Mouse (Mus musculus): ENCODE data around the gene Tdrd9.

DNA sequence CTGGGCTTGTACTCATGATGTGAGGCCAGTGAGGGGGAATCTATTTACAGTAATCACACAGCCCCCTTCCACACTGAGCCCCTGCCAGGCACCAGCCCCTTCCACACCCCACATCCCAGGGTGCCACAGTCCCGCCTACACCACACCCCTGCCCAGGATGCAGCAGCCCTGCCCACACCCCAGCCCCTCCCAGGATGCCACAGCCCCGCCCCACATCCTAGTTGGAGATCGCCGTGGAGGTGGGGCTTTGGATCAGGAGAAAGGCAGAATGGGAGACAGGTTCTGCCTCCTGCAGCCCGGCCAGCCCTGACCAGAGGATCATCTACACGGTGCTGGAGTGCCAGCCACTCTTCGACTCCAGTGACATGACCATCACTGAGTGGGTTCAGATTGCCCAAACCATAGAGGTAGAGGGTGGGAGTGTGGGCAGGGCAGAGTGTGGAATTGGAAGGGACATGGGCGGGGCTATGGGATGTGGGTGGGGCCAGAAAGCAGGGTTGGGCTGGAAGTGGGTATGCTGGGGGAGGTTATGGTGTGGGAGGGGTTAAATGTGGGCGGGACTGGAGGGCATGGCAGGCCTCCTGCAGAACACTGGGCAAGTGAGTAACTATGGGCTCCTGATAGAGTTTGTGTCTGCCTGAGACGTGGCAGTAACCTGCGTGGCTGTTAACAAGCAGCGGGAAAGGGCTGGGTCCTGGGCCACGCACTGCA lies 141.5 kb downstream of the Tdrd9 start:
- no peak for TF ChIP-seq CTCF (IDR thresholded peaks at IDR 0.05; ENCODE audit: extremely low read depth, insufficient read depth, low read length)
- no peak for TF ChIP-seq POLR2A (IDR thresholded peaks at IDR 0.05; ENCODE audit: extremely low read depth, insufficient read depth, low read length)

All from cortical plate, adult 2 months (tissue).